Mouse (Mus musculus) forelimb bud, embryonic 11.5 days (tissue): ENCODE results near the gene Gm20721.

Experiments used
- DNase-seq: peaks from one replicate; pipeline ENCODE4 v3.0.0-alpha.2; 2012; ENCODE audit warnings: low read depth, low spot score

Gene Gm20721

GRCm38 (mm10) chr2:174298471-174298870, 48.0 kb downstream of the Gm20721 start:
- DNase-seq = no peak

- no peak for DNase-seq
Measured at GRCm38 (mm10) chr2:174297851-174298250, 48.7 kb downstream of the Gm20721 start.

GRCm38 (mm10) chr2:174297086-174297571, 49.4 kb downstream of the Gm20721 start:
- peak; percentile 60 for DNase-seq

GRCm38 (mm10) chr2:174295900-174296465, 50.5 kb downstream of the Gm20721 start:
- DNase-seq = peak; percentile 49

GRCm38 (mm10) chr2:174295175-174295899, 51.2 kb downstream of the Gm20721 start:
- DNase-seq = peak; percentile 95

GRCm38 (mm10) chr2:174294457-174294856, 52.1 kb downstream of the Gm20721 start:
- peak; percentile 43 for DNase-seq

GRCm38 (mm10) chr2:174291662-174292030, 54.9 kb downstream of the Gm20721 start:
- DNase-seq = no peak

GRCm38 (mm10) chr2:174291029-174291661, 55.4 kb downstream of the Gm20721 start:
- DNase-seq = no peak

- DNase-seq = no peak
Measured at GRCm38 (mm10) chr2:174288673-174289430, 57.7 kb downstream of the Gm20721 start.

- no peak for DNase-seq
Measured at GRCm38 (mm10) chr2:174287921-174288320, 58.6 kb downstream of the Gm20721 start.

GRCm38 (mm10) chr2:174285921-174286470, 60.5 kb downstream of the Gm20721 start:
- no peak for DNase-seq

GRCm38 (mm10) chr2:174284807-174285457, 61.6 kb downstream of the Gm20721 start:
- DNase-seq = no peak

GRCm38 (mm10) chr2:174284011-174284410, 62.5 kb downstream of the Gm20721 start, which contains the start of gene Gnas:
Gene Gnas (plus strand): TSS chr2:174284320.
- DNase-seq = peak; percentile 49

- no peak for DNase-seq
Measured at GRCm38 (mm10) chr2:174283341-174283740, 63.2 kb downstream of the Gm20721 start.
